Mouse (Mus musculus): ENCODE results near the gene 6820408C15Rik.
A peak's percentile ranks its signal among the peaks of the same experiment; 100 is the strongest.
"Not testable (repeated sequence)": the region's sequence is repeated elsewhere in the genome, so short reads cannot be mapped to it uniquely, and the experiment has no call there.

6820408C15Rik gene

GRCm38 (mm10) chr2:152412526-152413157, 2.7 kb upstream of the 6820408C15Rik start:
- no peak for DNase-seq

DNA sequence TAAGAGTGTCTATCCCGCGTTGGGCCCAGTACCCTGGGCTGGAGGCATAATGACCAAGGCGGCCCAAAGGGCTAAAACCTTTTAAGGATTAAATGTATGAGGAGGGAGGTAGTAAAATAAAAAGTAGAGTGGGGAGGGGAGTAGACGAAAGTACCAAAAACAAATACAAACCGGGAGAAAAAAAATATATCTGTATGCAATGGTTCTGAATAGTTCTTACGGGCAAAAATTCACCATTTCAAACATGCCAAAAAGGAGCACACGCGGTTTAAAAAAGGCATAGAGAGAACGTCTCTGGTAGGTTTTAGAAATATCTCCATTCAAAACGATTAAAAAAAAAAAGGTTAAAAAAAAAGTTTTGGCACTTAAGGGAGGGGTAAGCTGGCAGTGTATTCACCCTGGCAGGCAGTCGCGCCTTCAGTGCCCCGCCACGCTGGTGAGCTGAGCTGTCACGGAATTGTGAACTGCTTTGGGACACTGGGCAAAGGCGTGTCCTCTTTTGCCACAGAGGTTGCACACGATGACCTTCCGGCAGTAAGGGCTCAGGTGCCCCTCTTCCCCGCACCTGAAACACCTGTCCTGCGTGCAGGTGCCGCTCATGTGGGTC, 2.1 kb upstream of the 6820408C15Rik start:
- DNase-seq, result no peak

DNA sequence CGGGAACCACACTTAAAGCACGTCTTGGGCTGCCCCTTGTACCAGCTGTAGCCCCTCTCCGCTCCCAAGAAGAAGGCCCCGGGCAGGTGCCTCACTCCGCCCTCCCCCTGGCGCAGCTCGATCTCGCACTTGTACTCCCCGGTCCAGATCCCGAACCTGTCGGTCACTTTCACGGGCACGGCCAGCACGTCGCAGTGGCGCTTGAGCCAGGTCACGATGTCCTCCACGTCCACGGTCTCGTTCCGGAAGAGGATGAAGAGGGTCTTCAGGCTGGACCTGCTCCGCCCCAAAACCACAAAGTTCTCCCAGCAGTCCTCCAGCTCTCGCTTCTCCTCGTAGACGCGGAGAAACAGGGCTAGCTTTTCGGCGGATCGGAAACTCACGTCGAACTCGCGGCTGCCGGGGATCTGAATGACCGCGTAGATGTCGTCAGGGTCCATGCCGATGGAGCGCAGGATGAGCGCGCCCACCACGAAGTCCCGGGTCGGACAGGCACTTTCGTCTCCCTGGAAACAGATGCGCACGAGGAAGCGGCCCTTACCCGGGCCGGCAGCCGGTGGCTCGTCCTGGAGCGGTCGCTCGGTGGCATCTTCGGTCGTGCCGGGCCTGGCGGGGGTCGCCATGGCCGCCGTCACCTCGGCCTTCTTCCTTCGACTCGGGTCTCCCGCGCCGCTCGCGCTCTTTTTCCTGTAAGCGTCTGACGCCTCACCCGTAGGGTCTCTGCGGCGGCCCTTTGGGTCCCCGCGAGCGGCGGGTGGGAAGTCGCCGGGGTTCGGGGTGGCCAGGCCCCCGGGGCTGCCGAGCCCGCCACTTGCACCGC, 1.4 kb upstream of the 6820408C15Rik start:
- peak; percentile 38 for DNase-seq

DNA sequence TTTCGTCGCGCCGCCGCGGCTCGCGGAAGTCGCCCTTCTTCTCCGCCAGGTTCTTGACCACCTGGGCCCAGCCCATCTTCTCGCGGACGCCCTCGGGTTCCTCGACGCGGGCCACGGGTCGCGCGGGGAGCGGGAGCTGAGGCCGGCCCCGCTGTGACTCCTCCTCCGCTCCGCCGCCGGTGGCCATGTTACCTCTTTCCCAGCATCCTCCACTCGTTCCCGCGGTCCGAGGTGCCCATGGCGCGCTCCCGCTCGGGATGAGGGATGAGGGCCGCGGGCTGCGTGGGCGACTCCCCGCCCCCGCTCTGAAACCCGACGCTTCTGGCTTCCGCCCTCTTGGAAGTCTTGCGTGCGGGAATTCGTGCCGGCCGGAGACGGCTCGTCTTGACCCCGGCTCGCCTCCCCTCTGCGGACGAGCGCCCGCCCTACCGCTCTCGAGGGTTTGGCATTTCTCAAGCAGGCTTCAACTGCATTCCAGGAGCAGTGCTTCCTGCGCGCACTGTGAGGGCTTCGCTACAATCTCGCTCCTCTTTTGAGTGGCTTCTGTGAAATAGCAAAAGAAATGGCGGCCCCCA, 709 bp upstream of the 6820408C15Rik start, which contains the start of gene Zcchc3:
Gene Zcchc3 (minus strand): TSS at position 437 of the 575 bp plus-strand sequence.
- peak; percentile 93 for DNase-seq

DNA sequence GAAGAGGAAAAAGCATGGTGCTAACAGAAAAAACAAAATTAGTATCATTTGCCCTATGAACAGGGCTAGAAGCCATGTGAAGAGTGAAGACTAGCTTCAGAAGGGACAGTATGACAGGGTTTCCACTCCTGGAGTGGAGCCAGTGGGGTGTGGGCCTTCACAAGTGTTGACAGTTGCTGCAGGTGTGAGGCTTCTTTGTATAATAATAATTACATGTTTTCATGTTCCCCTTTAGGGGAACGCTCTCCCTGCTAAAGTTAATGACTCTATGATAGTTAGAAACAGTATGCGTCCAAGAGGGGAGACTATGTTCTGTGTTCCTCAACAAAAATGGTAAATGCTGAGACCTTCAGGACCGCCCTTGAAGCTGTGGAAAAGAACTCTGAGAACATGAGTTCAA, 399 bp downstream of the 6820408C15Rik start:
- no peak for DNase-seq

- no peak for DNase-seq
These were observed 12.1 kb downstream of the 6820408C15Rik start for GRCm38 (mm10) chr2:152427493-152427892.

GRCm38 (mm10) chr2:152428481-152428880, 13.1 kb downstream of the 6820408C15Rik start:
- DNase-seq, result not testable (repeated sequence)

DNA sequence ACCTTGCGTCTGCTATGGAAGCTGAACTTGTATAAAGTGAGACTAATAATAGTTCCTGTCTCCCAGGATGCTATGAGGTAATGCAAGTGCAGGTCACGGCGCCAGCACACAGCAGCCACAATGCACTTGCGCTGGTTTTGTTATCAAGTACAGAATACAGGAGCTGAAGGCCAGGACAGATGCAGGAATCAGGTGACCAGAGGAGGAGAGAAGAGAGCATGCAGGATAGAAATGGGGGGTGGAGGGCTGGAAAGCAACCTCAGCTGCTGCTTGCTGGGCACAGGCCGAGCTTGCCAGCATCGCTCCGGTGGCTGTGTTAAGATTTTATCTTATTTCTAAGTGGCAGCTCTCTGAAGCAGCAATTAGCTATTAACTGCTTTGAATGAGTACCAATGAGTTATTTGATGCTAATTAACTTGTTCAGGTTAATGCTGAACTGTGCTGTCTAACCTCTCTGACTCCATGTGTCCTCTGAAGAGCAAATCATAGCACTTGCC, 21.1 kb downstream of the 6820408C15Rik start:
- DNase-seq, result no peak

DNA sequence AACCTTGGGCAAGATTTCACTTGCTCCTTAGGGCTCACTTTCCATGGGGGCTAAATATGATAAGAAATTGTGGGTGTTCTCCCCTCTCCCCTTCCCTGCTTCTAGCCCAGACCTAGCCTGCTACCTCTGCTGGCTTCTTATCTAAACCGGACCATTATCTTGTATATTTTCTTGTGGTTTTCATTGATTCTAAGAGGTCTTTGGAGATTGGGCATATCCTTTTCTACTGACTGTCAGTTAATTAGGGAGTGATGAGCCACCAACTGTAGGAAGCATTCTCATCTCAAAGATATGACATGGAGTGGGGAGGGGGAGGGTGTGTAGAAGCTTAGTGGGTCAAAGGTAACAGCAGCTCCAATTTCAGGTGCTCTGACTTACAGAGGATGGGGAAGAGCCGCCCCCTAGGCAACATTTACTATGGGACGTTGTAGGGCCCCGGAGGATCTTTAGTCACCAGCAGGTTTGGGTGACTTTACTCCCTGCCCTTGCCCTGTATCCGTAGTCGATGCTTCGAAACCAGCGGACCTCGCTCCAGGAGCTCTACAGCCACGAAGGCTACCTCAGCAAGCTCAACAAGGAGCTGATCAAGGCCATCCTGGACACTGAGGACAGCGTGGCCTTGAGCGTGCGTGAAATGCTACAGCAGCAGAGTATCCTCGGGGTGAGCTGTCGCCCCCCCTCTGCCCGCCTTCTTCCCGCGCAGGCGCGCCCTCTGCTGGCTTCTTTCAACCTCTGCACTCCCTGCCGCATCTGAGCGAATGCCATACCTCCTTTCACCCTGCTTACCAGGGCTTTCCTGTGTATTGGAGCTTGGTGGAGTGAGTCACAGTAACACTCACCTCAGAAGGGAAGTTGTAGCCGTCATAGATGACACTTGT, 21.8 kb downstream of the 6820408C15Rik start:
- peak; percentile 91 for DNase-seq

- no peak for DNase-seq
These were observed 23.6 kb downstream of the 6820408C15Rik start for GRCm38 (mm10) chr2:152438963-152439362.

GRCm38 (mm10) chr2:152439833-152440232, 24.4 kb downstream of the 6820408C15Rik start:
- DNase-seq, result no peak

- DNase-seq, result no peak
These were observed 26.9 kb downstream of the 6820408C15Rik start for GRCm38 (mm10) chr2:152442322-152442721.

- peak; percentile 16 for DNase-seq
These were observed 27.9 kb downstream of the 6820408C15Rik start for GRCm38 (mm10) chr2:152443281-152443680.

- no peak for DNase-seq
These were observed 31.3 kb downstream of the 6820408C15Rik start for GRCm38 (mm10) chr2:152446642-152447041.

- DNase-seq, result no peak
These were observed 32.1 kb downstream of the 6820408C15Rik start for GRCm38 (mm10) chr2:152447461-152447860.

- peak; percentile 63 for DNase-seq
These were observed 34.9 kb downstream of the 6820408C15Rik start for GRCm38 (mm10) chr2:152450241-152450640.

GRCm38 (mm10) chr2:152452101-152452781, 36.9 kb downstream of the 6820408C15Rik start:
- no peak for DNase-seq

- no peak for DNase-seq
These were observed 43.9 kb downstream of the 6820408C15Rik start for GRCm38 (mm10) chr2:152459241-152459640.

- DNase-seq, result no peak
These were observed 49.3 kb downstream of the 6820408C15Rik start, which contains the start of gene Defb23 for GRCm38 (mm10) chr2:152464570-152465150. TSS of gene Defb23 (minus strand) at chr2:152464620.

DNA sequence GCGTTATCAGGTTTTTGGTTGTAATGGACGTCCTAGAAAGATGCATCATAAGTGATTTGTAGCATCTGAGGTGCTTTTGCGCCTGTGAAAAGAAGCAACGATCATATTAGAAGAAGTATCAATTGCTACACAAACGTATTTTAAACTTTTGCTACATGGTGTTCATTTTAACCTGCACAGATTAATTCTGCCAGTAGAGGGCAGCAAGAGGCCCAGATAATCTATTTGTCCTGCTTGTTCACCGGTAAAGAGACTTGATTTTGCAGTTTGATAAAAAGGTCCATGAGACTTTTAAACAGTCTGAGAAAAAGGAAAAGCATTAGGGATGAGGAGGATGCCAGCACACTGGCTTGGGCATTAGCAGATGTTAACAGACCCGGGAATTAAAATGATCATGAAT, 55.6 kb downstream of the 6820408C15Rik start:
- peak; percentile 58 for DNase-seq

DNA sequence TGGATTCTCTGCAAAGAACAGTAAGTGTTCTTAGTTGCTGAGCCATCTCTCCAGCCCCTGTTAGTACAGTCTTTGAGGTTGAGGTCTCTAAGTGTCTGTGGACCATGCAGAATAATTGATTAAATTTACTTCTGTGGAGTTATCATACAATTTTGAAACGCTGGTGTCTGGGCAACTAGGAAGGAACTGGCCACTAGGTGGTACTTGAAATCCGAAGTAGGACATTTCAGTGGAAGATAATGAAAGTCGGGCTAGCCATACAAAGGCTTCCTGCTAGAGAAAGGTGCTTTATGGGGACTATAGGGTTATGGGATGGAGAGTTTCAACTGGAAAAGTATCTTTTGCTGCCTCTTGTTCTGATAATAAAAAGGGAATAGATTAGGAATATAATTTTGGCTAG, 57.0 kb downstream of the 6820408C15Rik start:
- no peak for DNase-seq

All from lung, postnatal 10 days (tissue).